Mouse (Mus musculus) neural tube, embryonic 14.5 days (tissue): ENCODE results near the gene Cnnm2. TPM values are rescaled to one million over a fixed set of nuclear protein-coding genes. Genes with fewer than 3 reads are reported as not detected.
"Not testable (repeated sequence)": the region's sequence is repeated elsewhere in the genome, so short reads cannot be mapped to it uniquely, and the experiment has no call there.

Experiments
- ATAC-seq: fragments of 200-750 bp; cut with Nextera tagmentation; 2 replicates; pipeline ENCODE4 v1.8.0; 2017; ENCODE audit warnings: low read depth, mild to moderate bottlenecking, moderate TSS enrichment, moderate library complexity
- H3K27ac ChIP-seq: fragments of 300-500 bp; sonication (generic); 2 replicates; pipeline ENCODE4 v1.5.1; 2014; ENCODE audit warnings: low read depth, mild to moderate bottlenecking, control low read depth, low read length, moderate library complexity, mixed read lengths
- H3K27me3 ChIP-seq: fragments of 300-500 bp; sonication (generic); 2 replicates; pipeline ENCODE4 v1.6.1; 2014; ENCODE audit warnings: low read length; ENCODE audit not compliant: control insufficient read depth, insufficient read depth
- H3K36me3 ChIP-seq: fragments of 300-500 bp; sonication (generic); 2 replicates; pipeline ENCODE4 v1.6.1; 2014; ENCODE audit warnings: low read length, mixed read lengths; ENCODE audit not compliant: control insufficient read depth, insufficient read depth
- H3K4me1 ChIP-seq: fragments of 300-500 bp; sonication (generic); 2 replicates; pipeline ENCODE4 v1.6.1; 2014; ENCODE audit warnings: low read length; ENCODE audit not compliant: control insufficient read depth, insufficient read depth
- H3K4me2 ChIP-seq: fragments of 300-500 bp; sonication (generic); 2 replicates; pipeline ENCODE4 v1.6.1; 2014; ENCODE audit warnings: mild to moderate bottlenecking, low read depth, low read length, control low read depth
- H3K4me3 ChIP-seq: fragments of 300-500 bp; sonication (generic); 2 replicates; pipeline ENCODE4 v1.5.1; 2014; ENCODE audit warnings: low read depth, low read length, control low read depth, mixed read lengths
- H3K9ac ChIP-seq: fragments of 300-500 bp; sonication (generic); replicated peaks from 2 replicates; pipeline ENCODE4 v1.6.1; 2014; ENCODE audit warnings: low read depth, mild to moderate bottlenecking, control low read depth, low read length, mixed read lengths
- H3K9me3 ChIP-seq: fragments of 300-500 bp; sonication (generic); 2 replicates; pipeline ENCODE4 v1.6.1; 2016; ENCODE audit warnings: low read length; ENCODE audit not compliant: control insufficient read depth
- WGBS: fragments of 180-500 bp; shearing (Covaris S2); extraction: QIAGEN DNeasy Blood & Tissue Kit; methylation state at CpG from one replicate; pipeline ENCODE4 v1.1.7; 2014; 5-methylcytosine and 5-hydroxymethylcytosine counted together
- polyA plus RNA-seq: library from polyadenylated mRNA; unstranded; fragments of >200 nt; fragmentation: Nextera tagmentation; extraction: Ambion mirVana; gene quantifications from 2 replicates; pipeline ENCODE4 v1.2.1, GENCODE M21; 2014

The Cnnm2 gene
- polyA plus RNA-seq, 1 experiment from 2014 or later, result 11.7 TPM

DNA sequence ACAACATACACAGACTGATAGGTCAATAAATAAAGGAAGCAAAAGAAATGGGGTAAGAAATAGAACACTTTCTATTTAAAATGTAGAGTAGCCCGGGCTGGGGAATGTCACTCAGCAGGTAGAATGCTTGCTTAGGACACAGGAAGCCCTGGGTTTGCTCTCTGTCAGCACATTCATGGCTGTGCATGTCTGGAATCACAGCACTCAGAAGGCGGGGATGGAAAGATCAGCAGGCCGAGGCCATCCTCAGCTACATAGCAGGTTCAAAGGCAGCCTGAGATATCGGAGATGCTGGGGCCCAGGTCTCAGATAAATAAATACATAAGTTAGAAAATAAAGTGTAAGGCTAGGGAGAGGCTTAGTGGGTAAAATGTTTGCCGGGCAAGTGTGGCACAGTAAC, 9.2 kb upstream of the Cnnm2 start:
- no peak overlapping the region for H3K9ac ChIP-seq
- no peak for ATAC-seq
- H3K4me3 ChIP-seq, result no peak overlapping the region
- H3K4me2 ChIP-seq, result no peak overlapping the region
- H3K27me3 ChIP-seq, result no peaks in the 10 kb centered on the region
- H3K27ac ChIP-seq, result no peak overlapping the region
- no peaks in the 10 kb centered on the region for H3K36me3 ChIP-seq
- no peaks in the 10 kb centered on the region for H3K9me3 ChIP-seq
- no peaks in the 10 kb centered on the region for H3K4me1 ChIP-seq
- 88% methylated on average over 5 of the region's 5 CpGs for WGBS

DNA sequence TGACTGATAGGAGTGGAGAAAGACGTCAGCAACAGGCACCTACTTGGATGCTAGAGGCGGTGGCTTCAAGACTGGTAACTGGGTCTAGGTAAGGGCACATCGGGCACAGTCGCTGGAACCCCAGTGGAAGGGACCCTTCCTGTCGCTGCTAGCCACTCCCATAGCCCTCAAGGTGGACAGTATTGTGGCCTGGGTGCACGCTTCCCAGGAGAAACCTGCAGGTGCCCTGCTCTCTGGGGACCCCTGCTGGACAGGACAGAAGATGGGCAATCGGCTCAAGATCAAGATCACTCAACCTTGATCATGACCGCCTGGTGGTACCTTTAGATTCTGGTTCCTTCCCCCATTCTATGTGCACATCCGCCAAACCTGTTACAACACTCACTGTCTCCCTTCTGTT, 6.3 kb upstream of the Cnnm2 start:
- Histone ChIP-seq H3K27ac (no peak overlapping the region), H3K27me3 (no peaks in the 10 kb centered on the region), H3K9ac (no peak overlapping the region), H3K4me2 (no peak overlapping the region), H3K36me3 (no peaks in the 10 kb centered on the region), H3K9me3 (no peaks in the 10 kb centered on the region), H3K4me3 (no peak overlapping the region), H3K4me1 (no peaks in the 10 kb centered on the region)
- WGBS, result 46% methylated on average over 9 of the region's 9 CpGs
- ATAC-seq, result no peak

DNA sequence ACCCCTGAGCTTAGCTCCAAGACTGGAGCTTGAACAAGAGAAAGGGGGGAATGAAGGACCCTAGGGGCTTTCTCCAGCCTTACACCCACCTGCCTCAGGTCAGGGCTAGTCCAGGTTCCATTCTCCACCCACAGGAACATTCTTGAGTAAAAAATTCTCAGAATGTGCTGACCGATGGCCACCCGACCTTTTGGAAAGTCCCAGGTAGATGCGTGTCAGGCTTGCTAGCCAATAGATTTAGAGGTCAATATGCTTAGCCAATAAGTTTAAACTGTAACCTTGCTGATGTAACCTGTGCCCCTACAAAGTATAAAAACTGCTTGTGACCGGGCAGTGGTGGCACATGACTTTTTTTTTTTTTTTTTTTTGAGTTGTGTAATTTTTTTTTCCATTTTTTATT, 5.2 kb upstream of the Cnnm2 start:
- H3K9me3 ChIP-seq, result no peaks in the 10 kb centered on the region
- H3K36me3 ChIP-seq, result no peaks in the 10 kb centered on the region
- H3K27me3 ChIP-seq, result no peaks in the 10 kb centered on the region
- no peak overlapping the region for H3K27ac ChIP-seq
- no peak overlapping the region for H3K4me3 ChIP-seq
- H3K9ac ChIP-seq, result no peak overlapping the region
- H3K4me1 ChIP-seq, result no peaks in the 10 kb centered on the region
- 88% methylated on average over 4 of the region's 4 CpGs for WGBS
- H3K4me2 ChIP-seq, result no peak overlapping the region
- no peak for ATAC-seq

DNA sequence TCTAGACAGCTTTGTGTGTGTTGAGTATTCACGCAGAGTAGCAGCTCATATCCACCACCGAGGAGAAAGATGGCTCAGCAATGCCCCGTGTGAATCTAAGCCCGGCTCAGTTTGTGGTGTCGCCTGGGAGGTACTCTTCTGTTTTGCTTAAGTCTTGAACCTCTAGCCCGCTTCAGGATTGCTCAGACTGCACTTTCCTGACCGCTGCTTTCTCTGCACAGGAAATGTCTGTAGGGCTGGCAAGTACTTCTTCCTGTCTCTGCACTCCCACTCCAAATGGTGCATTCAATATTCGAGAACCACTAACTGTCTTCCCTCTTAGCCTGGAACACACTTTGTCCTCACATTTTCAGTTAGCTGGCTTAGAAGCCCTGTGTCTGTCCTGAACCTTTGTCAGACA, 2.3 kb upstream of the Cnnm2 start:
- WGBS, result 70% methylated on average over 8 of the region's 8 CpGs
- H3K27ac ChIP-seq, result no peak overlapping the region
- no peak for ATAC-seq

GRCm38 (mm10) chr19:46759909-46760308, 1.5 kb upstream of the Cnnm2 start:
- not testable (repeated sequence) for ATAC-seq, H3K9ac ChIP-seq, H3K4me2 ChIP-seq, H3K36me3 ChIP-seq, H3K27ac ChIP-seq, H3K9me3 ChIP-seq, H3K4me3 ChIP-seq, H3K27me3 ChIP-seq
- 90% methylated on average over 10 of the region's 10 CpGs for WGBS
- peaks cover 18% of the 10 kb centered on the region for H3K4me1 ChIP-seq

More for the DNA sequence above, 2.3 kb upstream of the Cnnm2 start:
- no peaks in the 10 kb centered on the region for H3K36me3 ChIP-seq
- peaks cover 10% of the 10 kb centered on the region for H3K4me1 ChIP-seq
- H3K4me3 ChIP-seq, result no peak overlapping the region
- no peak overlapping the region for H3K4me2 ChIP-seq
- H3K9me3 ChIP-seq, result no peaks in the 10 kb centered on the region
- no peak overlapping the region for H3K9ac ChIP-seq
- no peaks in the 10 kb centered on the region; the same call in 1 of the 2 replicates for H3K27me3 ChIP-seq

GRCm38 (mm10) chr19:46760375-46761160, 828 bp upstream of the Cnnm2 start:
- Histone ChIP-seq H3K4me2 (peak overlapping the region; percentile 98), H3K9me3 (no peaks in the 10 kb centered on the region), H3K9ac (no peak overlapping the region), H3K4me1 (peaks cover 22% of the 10 kb centered on the region), H3K4me3 (peak overlapping the region; percentile 69), H3K27me3 (no peaks in the 10 kb centered on the region; the same call in 1 of the 2 replicates), H3K36me3 (no peaks in the 10 kb centered on the region), H3K27ac (peak overlapping the region; percentile 66)
- 18% methylated on average over 28 of the region's 29 CpGs for WGBS
- ATAC-seq, result peak; percentile 76

GRCm38 (mm10) chr19:46761971-46762290, 535 bp downstream of the Cnnm2 start:
- no peaks in the 10 kb centered on the region for H3K9me3 ChIP-seq
- no peaks in the 10 kb centered on the region; the same call in 1 of the 2 replicates for H3K27me3 ChIP-seq
- peak overlapping the region; percentile 58 for H3K9ac ChIP-seq
- ATAC-seq, result peak; percentile 11
- no peaks in the 10 kb centered on the region for H3K36me3 ChIP-seq
- peaks cover 28% of the 10 kb centered on the region for H3K4me1 ChIP-seq
- peak overlapping the region; percentile 69 for H3K4me3 ChIP-seq
- H3K27ac ChIP-seq, result peak overlapping the region; percentile 89
- under 1% methylated on average over 36 of the region's 36 CpGs for WGBS
- H3K4me2 ChIP-seq, result peak overlapping the region; percentile 76

DNA sequence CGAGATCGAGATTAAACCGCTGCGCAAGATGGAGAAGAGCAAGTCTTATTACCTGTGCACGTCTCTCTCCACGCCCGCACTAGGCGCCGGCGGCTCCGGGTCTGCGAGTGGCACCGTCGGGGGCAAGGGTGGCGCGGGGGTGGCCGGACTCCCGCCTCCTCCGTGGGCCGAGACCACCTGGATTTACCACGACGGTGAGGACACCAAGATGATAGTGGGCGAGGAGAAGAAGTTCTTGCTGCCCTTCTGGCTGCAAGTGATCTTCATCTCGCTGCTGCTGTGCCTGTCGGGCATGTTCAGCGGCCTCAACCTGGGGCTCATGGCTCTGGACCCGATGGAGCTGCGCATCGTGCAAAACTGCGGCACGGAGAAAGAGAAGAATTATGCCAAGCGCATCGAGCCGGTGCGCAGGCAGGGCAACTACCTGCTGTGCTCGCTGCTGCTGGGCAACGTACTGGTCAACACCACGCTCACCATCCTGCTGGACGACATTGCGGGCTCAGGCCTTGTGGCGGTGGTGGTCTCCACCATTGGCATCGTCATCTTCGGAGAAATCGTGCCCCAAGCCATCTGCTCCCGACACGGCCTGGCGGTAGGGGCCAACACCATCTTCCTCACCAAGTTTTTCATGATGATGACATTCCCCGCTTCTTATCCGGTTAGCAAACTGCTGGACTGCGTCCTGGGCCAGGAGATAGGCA, 1.0 kb downstream of the Cnnm2 start:
- ATAC-seq, result no peak
- Histone ChIP-seq H3K9ac (peak overlapping the region; percentile 58), H3K4me1 (peaks cover 28% of the 10 kb centered on the region), H3K27ac (peak overlapping the region; percentile 89), H3K4me2 (peak overlapping the region; percentile 76), H3K27me3 (no peaks in the 10 kb centered on the region; the same call in 1 of the 2 replicates), H3K4me3 (peak overlapping the region; percentile 69), H3K9me3 (no peaks in the 10 kb centered on the region), H3K36me3 (no peaks in the 10 kb centered on the region)
- under 1% methylated on average over 50 of the region's 50 CpGs for WGBS

GRCm38 (mm10) chr19:46762992-46763342, 1.6 kb downstream of the Cnnm2 start:
- Histone ChIP-seq H3K9ac (peak overlapping the region; percentile 58), H3K4me1 (peaks cover 28% of the 10 kb centered on the region), H3K27ac (no peak overlapping the region), H3K4me2 (peak overlapping the region; percentile 76), H3K27me3 (no peaks in the 10 kb centered on the region; the same call in 1 of the 2 replicates), H3K36me3 (no peaks in the 10 kb centered on the region), H3K4me3 (peak overlapping the region; percentile 69), H3K9me3 (no peaks in the 10 kb centered on the region)
- ATAC-seq, result no peak
- 1% methylated on average over 19 of the region's 19 CpGs for WGBS
